Mouse (Mus musculus): Measurements from ENCODE around the gene Nipsnap2.
"Not testable (repeated sequence)": the region's sequence is repeated elsewhere in the genome, so short reads cannot be mapped to it uniquely, and the experiment has no call there.

Gene Nipsnap2

DNA sequence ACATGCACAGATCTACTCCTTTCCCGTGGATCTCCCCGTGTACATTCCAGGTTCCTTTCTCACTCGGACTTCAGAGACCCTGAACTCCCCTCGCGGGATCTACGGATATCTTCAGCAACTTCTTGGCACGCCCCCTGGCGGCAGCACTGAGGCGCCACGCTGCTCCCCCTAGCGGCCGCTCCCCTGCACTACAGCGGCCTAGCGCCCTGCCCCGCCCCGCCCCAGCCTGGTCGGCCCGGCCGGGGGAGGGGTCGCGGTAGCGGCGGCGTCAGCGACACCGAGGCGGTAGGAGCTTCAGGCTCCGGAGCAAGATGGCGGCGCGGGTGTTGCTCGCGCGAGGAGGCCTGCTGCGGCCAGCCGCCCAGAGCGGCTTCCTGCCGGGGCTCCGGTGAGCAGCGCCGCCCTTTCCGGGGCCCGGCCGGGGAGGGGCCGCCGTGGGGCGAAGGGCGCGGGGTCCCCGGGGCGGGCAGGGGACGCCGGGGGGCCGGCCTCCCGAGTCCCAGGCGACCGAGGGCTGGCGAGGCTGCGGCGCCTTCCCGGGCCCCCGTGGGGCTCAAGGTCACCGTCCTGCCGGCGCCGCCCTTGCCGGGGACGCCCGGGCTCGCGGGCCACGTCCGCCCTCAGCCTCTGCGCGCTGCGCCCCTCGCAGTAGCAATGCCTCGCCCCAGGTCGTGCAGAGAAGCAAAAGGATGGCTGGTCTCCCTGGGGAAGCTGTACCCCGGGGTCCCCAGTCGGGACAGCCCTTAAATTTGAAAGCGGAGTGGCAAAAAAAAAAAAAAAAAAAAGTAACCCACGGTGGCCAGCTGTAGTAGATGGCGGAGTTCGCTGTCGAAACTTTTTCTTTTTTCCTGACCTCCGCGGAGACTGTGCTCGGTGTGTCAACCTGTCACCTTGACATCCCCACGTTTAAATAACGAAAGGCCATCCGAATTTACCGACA lies at the start of gene Nipsnap2:
TSS of gene Nipsnap2 (plus strand) at position 230 of the 940 bp plus-strand sequence.
- DNase-seq (ENCODE audit: low spot score): peak; percentile 93

DNA sequence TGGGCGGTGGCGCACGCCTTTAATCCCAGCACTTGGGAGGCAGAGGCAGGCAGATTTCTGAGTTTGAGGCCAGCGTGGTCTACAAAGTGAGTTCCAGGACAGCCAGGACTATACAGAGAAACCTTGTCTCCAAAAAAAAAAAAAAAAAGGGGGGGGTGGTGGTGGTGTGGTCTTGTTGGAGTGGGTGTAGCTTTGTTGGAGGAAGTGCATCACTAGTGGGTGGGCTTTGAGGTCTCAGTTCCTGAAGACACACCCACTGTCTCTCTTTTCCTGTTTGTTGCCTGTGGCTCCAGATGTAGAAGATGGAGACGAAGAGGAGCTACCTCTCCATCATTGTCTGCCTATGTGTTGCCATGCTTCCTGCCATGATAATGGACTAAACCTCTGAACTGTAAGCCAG lies 39.7 kb upstream of the Nipsnap2 start:
- not testable (repeated sequence) for DNase-seq (ENCODE audit: low spot score)

DNA sequence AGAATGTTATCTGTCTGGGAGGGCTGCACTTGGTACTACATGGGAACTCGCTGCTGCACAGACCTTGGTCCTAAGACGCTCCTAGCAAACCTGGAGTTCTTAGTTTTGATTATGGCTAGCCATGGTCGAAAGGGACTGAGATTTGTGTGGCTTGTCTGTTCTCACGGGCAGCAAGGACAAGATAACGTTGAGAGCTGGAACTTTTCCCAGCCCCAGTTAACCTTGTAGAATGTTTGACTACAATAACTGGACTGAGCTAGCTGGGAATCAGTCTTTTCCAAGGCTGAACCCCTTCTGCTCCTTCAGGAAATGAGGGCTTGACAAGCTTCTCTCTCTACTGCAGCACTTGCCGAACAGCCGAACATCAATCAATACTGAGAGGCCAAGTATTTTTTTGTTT lies 37.2 kb upstream of the Nipsnap2 start:
- no peak for DNase-seq (ENCODE audit: low spot score)

GRCm38 (mm10) chr5:129690528-129690927 lies 34.3 kb upstream of the Nipsnap2 start:
- DNase-seq (ENCODE audit: low spot score): no peak

DNA sequence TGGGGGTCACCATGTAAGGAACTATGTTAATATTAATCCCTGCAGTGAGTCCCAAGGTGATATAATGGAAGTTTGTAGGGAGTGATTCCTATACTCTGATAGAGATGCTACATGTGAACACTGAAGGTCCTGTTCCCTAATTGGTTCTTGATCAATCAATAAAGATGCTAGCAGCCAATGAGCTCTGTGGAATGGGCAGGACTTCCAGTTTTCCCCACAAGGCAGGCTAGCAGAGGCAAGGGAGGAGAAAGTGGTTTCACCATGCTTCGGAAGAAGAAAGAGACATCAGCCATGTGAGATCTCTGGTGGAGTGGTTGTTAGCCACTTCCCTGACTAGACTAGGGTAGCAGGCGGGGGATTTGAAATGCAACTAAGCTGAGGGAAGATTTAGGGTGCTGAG lies 24.4 kb upstream of the Nipsnap2 start:
- DNase-seq (ENCODE audit: low spot score): peak; percentile 8

GRCm38 (mm10) chr5:129701706-129702105 lies 23.2 kb upstream of the Nipsnap2 start:
- DNase-seq (ENCODE audit: low spot score): no peak

DNA sequence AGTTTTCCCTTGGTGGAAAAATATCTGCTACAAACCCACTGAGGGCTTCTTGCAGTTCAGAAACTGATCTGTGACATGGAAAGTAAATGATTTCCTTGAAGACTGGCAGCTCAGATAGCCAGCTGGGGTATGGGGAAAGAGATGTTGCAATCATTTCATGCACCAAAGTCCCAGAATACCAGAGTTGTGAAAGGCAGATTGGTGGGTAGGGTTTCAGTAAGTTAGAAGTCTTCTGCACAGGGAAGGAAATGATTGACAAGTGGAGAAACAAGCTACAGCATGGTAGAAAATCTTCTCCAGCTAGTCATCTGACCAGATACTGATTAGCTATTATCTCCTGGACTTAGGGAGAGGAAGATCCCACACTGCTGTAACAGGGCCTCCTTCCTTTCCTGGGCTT lies 21.5 kb upstream of the Nipsnap2 start:
- DNase-seq (ENCODE audit: low spot score): no peak

DNA sequence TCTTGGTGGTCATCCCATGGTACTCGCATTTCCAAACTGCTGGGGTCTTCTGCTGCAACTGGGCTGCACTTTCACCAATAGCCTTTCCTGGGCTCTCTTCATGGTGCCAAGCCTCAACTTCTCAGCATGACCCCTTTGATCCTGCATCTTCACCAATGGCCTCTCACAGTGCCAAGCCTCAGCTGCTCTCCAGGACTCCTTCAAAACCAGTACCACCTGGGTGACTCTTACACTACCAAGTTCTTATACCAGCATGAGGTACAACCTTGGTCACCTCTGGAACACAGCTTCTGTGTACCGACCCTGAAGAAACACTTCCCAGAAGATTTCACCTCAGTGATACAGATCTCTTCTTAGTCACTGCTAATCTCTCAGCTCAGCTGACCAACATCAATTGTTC lies 16.5 kb upstream of the Nipsnap2 start, which contains the start of gene Sept14:
TSS of gene Sept14 (minus strand) at position 101 of the 400 bp plus-strand sequence.
- no peak for DNase-seq (ENCODE audit: low spot score)

DNA sequence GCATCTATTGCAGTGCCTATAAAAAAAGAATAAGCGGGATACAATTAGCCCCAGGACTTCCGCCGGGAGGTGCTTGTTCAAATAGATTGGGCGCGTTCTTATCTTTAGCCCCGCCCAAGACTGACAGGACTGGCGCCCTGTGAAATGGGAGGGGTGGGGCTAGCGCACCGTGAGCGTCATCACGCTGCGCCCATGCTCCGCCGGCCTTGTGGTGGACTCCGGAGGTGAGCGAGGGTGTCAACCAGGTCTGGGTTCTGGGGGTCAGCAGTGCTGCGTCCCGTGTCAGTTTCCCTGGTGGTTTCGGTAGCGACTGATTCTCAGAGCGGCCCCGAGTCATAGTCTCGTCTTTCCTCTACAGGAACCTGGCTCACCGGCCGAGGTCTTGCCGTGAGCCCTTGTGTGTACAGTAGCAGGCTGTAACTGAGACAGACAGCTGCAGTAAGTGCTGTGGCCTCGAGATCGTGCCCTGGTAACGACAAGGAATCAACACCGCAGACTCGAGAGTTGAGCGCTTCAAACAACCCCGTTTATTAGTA lies 9.5 kb upstream of the Nipsnap2 start, which contains the start of gene Mrps17:
TSS of gene Mrps17 (plus strand) at position 172 of the 536 bp plus-strand sequence.
- DNase-seq (ENCODE audit: low spot score): peak; percentile 98

- DNase-seq (ENCODE audit: low spot score): no peak
Measured at GRCm38 (mm10) chr5:129717016-129717415, 7.8 kb upstream of the Nipsnap2 start.

- DNase-seq (ENCODE audit: low spot score): no peak
Measured at GRCm38 (mm10) chr5:129720176-129720575, 4.7 kb upstream of the Nipsnap2 start.

DNA sequence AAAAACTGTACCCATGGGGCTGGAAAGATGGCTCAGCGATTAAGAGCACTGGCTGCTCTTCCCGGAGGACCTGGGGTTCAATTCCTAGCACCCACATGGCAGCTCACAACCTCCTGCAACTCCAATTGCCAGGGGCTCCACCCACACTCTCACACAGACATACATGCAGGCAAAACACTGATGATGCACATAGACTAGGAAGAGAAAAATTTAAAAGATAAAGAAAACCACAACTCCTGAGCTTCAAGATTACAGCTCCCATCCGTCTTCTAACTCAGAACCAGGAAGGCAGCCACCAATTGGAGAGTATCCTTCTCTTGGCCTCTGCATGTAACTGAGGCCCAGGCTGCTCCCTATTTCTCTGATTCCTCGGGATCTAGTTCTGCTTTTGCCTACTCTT lies 595 bp upstream of the Nipsnap2 start:
- DNase-seq (ENCODE audit: low spot score): no peak

DNA sequence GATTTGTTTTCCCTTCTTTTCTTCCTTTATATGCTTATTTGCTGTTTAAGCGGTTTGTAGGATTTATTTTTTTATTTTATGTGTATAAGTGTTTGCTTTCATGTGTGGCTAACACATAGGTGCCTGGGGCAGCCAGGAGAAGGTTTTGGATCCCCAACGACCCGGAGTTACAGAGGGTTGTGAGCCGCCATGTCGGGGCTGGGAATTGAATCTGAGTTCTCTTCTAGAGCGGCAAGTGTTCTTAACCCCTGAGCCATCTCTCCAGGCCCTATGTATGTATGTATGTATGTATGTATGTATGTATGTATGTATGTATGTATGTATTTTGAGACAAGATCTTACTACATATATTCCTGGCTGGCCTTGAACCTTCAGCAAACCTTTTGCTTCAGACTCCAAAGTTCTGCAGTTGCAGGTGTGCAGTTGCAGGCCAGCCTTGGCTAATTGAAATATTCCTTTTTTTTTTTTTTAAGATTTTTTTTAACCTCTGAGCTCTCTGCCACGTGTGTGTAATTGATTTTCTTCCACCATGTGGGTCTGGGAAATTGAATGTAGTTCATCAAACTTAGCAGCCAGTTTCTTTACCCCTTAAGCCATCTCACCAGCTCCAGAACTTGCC lies 1.0 kb downstream of the Nipsnap2 start:
- DNase-seq (ENCODE audit: low spot score): peak; percentile 41

DNA sequence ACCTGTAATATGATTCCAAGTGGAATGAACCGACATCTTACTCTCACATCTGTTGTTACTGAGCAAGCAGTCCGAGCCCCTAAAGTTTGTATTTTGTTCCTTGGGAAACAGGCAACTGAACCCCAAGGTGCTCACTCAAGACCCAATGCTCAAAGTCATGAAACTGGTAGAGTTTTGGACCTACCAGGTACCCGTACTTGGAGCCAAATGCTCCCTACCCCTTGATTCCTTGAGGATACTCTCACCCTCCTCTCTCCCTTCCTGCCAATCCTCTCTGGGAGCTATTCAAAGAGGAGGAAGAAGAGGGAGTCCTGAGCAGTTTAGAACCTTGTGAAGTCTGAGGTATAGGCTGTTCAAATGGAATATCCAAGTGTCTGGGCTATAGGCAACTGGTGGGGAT lies 1.9 kb downstream of the Nipsnap2 start:
- DNase-seq (ENCODE audit: low spot score): no peak

DNA sequence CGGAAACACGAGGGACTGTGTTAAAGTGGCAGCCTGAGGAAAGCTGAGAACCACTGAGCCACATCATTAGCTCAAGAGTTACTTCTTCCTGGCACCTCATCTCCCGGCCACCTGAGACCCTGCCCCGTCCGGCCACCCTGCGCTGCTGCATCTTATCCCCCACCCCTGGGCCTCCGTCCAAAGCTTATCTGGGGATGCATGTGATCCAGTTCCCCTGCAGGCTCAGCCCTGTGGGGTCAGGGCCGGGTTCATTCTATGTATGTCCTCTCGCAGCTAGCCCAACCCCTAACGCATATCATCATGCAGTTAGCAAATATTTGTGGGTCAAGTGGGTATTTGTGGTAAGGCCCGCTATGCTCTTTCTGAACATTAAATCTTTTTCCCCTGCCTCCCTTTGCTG lies 4.4 kb downstream of the Nipsnap2 start:
- DNase-seq (ENCODE audit: low spot score): no peak

DNA sequence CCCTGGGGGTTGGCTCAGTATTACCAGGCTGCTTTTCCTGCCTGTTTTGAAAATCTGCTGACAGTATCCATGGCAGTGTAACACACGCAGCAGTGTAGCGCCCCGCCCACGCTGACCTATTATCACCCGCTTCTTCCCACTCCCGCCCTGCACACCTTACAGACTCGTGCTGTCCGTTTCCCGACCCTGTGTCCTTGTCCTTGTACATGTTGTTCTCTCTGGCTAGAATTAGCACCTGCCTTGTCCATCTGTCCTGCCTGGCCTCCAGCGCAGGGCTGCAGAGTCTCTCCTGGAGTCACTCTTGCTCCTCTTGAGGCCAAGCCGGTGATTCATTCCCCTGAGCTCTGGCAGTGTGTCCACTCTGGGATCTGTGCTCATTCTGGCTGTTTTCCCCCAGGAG lies 5.5 kb downstream of the Nipsnap2 start:
- DNase-seq (ENCODE audit: low spot score): no peak

DNA sequence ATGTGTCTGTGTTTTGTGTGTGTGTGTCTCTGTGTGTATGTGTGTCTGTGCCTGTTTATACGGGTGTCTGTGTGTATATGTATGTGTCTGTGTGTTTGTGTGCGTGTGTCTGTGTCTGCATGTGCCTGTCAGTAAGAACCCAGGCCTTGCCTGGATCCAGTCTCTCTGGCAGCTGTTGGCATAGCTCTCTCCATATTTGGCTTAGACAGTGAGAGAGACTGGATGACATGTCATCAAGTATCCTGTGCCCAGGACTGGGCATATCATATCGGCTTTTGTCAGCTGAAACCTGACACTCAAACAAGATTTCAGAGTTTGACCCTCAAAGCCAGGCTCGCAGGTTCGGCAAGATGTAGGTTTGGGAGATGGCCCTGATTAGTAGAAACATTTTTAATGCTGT lies 6.2 kb downstream of the Nipsnap2 start:
- no peak for DNase-seq (ENCODE audit: low spot score)

- peak; percentile 61 for DNase-seq (ENCODE audit: low spot score)
Measured at GRCm38 (mm10) chr5:129740976-129741375, 16.1 kb downstream of the Nipsnap2 start.

- DNase-seq (ENCODE audit: low spot score): no peak
Measured at GRCm38 (mm10) chr5:129742903-129743488, 18.1 kb downstream of the Nipsnap2 start.

DNA sequence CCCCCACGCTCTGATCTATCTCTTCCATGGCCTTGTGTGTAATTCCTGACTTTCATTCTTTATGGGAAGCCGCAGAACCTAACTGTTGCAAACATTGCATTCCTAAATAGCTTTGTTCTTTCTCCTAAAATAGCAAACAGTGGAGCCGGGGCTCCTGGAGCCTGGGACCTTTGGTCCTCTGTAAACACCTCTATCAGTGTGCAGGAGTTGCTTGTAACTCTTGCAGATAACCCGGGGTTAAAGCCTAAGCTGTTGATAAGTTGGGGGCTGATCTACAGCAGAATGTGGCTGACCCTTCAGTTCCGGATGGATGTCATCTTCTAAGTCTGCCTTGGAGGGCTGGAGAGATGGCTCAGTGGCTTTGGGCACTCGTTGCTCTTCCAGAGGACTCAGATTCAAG lies 19.2 kb downstream of the Nipsnap2 start:
- no peak for DNase-seq (ENCODE audit: low spot score)

DNA sequence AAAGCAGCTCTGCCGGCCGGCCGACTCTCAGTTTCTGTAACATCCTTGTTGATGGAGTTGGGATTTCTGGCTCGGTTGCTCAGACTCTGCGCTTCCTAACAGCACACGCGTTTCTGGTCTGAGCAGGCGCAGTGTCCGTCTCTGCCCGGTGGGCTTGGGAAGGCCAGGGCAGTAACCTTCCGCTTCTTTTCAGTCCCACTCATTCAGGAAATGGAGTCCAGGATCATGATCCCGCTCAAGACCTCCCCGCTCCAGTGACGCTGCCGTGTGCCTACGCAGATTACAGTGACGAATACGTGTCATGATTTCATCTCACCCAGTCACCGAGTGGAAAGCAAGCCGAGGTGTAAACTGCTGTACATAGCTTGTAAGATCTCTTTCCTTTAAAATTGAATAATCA lies 32.0 kb downstream of the Nipsnap2 start:
- DNase-seq (ENCODE audit: low spot score): no peak

- DNase-seq (ENCODE audit: low spot score): no peak
Measured at GRCm38 (mm10) chr5:129759929-129760480, 35.1 kb downstream of the Nipsnap2 start.

Data from embryo, embryonic 10.5 days (tissue).